Mouse (Mus musculus) mesoderm, embryonic 11.5 days (tissue): ENCODE data around the gene Myl3.

Experiments used
- DNase-seq: peaks from one replicate; pipeline ENCODE4 v3.0.0-alpha.2; 2012; ENCODE audit warnings: low read depth, low spot score

Myl3 gene

DNA sequence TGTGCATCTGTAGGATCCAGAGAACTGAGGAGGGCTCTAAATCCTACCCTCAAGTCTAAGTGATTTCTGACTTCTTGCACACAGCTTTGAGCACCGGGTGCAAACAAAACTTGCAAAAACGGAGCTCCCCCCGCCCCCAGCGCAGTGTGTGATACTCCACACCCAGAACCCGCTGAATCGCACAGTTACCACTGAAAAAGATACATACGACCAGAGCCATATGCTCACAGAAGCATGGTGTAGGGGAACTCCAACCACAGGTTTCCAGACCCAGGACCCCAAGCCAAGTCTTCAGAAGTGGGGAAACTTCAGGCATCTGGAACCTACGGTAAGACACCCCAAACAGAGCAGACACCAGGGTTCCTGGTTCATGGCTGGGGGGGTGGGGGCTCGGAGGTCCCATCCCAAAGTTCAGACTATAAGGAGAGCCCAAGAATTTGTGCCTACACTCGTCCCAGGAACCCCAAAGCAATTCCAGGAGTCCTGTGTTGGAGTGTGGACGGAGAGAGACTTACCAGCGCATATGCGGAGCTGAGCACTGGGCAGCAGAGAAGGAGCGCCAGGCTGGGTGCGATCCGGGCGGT lies at the start of gene Myl3:
TSS of gene Myl3 (plus strand) at position 151 of the 584 bp plus-strand sequence.
- no peak for DNase-seq

DNA sequence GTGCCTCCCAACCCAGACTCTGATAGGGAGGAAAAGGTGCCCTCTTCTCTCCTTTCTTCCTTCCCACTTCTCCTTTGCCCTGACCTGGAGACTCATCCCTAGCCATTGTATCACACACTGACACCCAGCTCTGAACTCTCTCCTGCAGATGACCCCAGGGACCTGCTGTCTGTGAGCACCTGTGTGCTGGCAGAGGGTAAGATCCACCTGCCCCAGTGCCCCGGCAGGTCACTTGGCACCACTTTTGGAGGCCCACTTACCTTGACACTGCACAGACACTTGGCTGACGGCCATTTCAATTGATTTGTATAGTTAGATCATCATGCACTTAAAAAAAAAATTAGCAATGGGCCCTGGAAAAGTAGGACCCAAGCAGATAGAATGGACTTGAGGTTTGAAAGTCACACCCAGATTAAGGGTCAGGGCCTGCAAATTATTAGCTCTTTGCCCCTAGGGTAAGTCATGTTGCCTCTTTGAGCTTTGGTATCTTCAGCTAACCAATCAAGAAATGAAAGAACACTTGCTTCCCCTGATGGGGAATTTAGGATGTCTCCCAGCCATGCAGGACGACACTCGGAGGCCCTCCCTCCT lies 46.4 kb upstream of the Myl3 start:
- no peak for DNase-seq

DNA sequence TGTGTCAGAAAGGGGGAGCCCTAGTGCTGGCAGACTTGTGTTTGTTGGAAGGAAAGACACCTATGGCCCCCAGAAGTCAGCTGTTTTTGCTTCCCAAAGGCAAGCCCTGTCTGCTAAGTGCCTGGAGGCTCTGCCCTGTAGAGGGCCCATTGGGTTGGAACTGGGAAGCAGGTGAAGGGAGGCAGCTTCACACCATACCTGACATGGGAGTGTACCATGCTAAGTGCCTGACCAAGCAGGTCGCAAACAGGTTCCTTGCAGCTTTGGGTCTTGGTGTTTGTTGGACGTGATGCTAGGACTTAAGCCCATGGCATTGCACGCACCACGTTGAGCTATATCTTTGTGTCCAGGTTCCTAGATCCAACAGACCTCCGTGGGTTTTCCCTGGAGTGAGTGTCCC lies 45.2 kb upstream of the Myl3 start:
- DNase-seq, result no peak

DNA sequence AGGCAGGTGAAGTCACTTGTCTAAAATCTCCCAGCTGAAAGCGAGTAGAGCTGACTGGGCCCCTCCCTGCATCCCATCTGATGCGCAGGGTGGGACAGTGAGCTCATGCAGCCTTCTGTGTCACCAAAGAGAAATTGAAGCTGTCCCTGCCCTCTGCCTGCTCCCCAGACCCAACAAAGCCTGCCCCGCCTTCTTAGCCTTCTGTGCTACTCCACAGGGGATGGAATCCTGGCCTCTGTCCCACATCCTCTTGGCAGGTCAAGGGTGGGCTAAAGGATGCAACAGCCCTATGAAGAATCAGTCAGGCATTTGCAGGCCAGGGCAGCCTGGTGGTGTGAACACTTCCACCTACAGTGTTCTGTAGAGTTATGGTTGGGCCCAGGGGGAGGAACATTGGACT lies 44.2 kb upstream of the Myl3 start:
- DNase-seq, result no peak

DNA sequence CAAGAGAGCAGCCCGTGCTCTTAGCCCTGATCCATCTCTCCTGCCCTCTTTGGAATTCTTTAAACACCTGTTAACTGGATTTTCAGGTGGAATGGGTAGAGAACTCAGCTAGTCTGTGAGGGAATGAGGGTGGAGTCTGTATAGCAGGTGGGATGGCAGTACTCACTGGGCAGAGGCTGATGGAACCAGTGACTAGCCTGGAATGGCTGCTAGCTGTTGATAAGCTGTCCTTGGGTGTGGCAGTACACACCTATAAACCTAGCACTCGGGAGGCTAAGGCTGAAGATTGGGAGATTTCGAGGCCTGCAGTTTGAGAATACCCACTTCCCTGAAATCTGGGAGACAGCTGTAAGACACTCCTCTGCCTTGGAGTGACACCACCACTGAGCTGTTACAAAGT lies 42.1 kb upstream of the Myl3 start:
- DNase-seq, result no peak

DNA sequence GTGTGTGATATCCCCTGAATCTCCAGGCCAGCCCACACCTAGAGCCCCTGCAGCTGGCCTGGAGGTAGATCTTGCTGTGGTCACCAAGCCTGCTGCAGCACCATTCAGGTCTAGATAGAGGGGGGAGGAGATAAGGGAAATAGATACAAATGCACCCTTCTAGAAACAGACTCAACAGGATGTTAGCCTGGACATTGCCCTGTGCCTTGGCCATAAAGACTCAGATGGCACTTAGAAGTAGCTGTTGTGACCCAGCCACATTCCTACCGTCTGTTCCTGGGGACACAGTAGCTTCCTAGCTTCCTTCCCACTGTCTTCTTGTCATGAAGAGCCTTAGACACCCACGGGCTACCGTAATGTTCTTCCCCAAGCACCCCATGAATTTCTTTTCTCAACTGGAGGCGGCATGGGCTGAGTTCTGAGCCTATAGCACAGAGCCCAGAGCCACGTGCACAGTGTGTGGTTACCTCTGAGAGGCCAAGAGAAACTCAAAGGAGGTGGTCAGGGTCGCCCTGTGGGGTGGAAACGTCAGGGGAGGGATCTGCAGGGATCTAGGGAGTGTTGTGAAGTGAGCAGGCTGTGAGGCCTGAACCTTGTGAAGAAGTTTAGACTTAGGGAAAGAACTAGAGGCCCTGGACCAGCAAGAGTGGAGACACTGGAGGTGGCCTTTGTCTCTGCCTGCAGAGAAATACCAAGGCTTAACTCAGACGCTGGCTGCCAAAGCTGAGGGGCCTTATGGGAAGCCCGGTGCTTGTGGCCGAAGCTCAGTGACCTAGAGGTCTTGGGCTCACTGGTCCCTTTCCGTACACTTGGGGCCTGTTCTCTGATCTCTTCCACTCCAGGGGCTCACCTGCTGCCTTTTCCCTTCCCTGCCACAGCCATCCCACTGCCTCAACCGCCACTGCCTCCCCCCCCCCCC lies 40.3 kb upstream of the Myl3 start:
- no peak for DNase-seq

DNA sequence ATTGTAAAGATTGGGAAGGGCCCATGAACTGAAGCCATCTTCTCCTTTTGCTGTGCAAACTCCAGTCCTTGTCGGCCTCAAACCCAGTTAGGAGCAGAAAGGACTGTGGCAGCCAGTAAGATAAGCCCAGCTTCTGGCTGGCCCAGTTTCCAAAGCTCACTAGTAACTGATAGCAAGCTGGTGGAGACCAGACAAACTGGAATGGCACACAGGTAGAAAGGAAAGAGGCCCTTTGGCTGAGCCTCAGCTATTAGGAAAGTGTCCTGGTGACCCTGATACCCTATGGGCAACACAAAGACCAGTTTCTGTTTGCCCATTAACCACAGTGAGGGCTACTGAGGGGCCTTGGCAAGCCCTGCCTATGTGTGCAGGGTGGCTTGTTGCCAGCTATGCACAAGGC lies 38.8 kb upstream of the Myl3 start:
- DNase-seq, result no peak

DNA sequence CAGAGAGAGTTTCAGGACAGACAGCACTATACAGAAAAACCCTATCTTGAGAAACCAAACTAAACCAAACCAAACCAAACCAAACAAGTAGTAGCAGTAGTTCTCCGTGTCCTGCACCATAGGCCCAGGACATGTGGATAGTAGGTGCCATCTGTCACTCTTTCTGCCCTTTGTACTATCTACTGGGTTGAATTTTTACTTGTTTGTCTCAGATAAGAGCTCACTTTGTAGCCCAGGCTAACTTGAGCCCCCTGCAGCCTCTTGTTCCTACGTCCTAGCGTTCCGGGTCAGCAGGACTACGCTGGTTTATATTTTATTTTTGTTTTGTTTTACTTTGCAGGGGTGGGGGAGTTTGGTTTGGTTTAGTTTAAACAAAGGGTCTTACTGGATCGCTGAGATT lies 37.7 kb upstream of the Myl3 start:
- DNase-seq, result no peak

DNA sequence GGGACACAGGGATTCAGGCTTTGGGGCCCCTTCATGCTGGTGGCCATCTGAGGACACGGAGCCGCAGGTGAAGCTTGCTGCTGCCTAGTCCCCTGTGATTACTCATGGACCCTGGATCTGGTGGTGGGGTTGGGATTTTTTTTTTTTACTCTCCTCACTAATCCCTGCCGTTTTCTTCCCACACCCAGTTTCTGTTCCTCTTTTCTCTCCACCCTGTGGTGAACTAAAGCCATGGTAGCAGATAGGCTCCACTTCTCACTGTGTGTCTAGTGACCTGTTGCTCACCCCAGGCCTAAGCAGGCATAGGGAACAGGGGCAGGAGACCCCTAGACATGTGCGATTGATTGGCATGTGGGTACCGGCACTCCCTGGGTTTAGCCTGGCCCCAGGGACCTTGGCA lies 34.9 kb upstream of the Myl3 start:
- DNase-seq, result no peak

DNA sequence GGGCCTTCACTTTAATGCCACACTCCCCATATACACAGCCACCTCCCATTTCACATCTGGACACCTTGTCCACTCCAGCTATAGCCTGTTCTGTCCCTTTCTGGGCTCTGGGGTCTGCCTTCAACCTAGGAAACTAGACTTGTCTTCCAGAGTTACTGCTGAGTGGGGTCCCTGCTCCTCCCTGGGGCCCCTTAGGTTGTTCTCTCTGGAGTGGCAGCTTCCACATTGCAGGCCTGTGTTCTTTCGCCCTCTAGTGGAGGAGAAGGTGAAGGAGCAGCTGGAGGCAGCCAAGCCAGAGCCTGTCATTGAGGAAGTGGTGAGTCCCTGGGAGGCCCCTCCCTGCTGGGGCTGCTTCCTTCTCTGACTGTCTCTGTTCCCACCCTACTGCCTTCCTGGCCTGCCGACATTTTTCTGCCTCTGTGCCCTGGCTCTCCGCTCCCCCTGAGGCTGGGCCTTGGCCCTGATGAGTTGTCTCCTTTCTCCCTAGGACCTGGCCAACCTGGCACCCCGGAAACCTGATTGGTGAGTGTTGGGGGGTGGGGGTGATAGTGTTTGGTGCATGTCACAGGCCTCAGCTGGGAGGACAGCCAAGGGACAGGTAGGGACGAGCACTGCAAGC lies 31.9 kb upstream of the Myl3 start:
- peak; percentile 74 for DNase-seq

DNA sequence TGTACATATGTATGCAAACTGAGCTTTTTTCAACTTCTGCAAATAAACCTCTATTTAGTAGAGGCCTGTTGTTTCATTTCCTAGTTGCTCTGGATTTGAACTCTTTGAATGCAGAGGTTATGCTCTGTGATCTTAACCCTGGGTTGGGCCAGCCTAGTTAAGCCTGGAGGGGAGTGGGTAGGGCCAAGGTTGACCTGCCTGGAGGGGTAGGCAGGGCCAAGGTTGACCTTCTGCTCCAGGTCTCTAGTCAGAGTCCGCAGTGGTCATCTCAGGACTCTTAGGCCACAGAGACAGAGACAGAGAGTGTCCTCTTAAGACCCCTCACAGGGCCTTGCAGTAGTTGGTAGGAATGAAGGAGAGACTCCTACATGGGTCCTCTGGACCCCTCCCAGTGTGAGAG lies 30.1 kb upstream of the Myl3 start:
- no peak for DNase-seq

DNA sequence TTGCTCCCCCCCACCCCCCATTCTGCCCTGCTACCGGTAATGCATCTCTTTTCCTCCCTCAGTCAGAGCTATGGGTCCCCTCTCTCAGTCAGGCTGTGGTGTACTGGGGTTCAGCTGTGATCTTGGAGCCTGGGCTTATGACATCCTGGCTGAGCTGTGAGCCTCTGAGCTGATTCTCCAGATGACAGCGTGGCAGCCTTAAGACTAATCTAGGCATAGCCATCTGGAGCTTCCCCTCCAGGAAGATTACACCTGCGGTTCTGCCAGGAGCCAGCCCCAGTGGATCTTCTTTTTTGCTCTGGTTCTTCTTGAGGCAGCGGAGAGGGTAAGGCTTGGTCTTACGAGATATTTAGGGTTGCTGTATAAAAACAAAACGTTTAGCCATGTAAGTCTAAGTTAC lies 29.7 kb upstream of the Myl3 start:
- no peak for DNase-seq

DNA sequence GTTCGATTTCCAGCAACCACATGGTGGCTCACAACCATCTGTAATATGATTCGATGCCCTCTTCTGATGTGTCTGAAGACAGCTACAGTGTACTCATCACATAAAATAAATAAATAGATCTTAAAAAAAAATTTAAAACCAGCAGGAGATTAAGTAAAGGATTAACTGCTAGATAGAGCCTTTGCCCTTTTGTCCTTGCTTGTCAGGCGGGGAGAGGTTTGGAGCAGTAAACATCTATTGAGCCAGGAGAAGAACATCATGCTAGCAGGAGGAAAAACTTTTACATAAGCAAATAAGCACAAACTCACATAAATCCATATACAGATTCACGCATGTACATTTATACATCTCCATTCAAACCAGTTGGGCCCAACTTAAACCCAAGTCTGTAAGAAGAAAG lies 29.1 kb upstream of the Myl3 start:
- DNase-seq, result no peak

DNA sequence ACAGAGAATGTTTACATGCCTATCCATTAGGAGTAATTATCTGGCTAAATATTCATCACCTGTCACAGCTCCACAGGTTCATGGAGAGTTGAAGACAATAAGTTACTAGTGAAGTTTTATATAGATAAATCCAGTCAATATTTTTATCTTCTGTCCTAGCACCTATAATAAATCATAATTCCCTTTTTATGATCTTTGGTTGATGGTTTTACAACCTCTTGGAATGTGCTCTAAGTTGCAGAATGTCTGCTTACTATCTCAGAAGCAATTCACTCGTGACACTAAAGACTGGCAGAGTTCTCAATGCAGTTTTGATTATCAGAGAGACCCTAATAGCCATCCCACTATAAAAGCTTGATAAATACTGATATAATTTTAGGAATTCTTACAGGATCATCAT lies 28.3 kb upstream of the Myl3 start:
- no peak for DNase-seq

DNA sequence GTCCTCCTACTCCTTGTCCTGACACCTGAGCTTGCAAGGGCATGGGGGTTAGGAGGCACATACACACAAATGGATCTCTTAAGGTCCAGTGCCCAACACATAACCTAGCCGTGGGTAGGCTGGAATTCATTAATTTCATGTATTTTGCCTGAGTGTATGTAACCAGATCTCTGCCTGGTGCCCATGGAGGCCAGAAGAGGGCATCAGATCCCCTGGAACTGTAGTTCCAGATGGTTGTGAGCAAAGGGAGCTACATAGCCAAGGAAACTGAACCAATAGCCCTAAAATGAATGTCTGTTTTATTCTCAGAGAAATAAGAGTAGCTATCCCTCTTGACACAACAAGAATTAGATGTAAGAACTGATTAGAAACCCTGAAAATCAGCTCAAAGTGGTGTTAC lies 26.2 kb upstream of the Myl3 start:
- DNase-seq, result no peak

DNA sequence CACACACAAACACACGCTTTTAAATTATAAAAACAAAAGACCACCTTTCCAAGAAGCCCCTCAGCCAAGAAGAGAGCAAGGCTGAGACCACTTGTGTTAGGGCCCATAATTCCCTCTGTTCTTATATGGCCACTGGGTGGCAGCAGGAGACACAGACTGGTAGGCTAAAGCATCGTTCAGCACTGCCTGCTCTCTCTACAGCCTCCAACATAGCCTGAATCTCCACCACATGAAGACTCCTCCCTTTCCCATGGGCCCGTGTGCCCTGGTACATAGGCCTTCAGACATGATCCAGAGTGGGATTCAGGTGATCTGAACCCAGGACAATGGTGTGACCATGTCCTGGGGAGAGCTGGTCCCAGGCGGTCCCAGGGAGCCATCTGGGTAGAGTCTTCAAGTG lies 24.9 kb upstream of the Myl3 start:
- peak; percentile 77 for DNase-seq

DNA sequence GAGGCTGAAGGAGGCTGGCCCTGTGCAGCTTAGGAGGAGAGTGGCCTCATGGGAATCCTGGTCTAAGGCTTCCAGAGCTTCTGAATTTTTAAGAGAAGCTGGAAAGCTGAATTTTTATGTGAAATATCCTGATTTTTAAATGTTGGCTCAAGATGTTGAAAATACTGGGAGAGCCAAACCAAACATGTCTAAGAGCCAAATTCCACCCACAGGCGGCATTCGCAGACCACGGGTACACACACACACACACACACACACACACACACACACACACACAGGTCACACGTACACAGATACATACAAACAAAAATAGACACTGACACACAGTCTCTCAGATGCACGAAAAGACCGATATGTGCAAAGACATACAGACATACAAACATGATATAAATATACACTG lies 23.6 kb upstream of the Myl3 start:
- no peak for DNase-seq

DNA sequence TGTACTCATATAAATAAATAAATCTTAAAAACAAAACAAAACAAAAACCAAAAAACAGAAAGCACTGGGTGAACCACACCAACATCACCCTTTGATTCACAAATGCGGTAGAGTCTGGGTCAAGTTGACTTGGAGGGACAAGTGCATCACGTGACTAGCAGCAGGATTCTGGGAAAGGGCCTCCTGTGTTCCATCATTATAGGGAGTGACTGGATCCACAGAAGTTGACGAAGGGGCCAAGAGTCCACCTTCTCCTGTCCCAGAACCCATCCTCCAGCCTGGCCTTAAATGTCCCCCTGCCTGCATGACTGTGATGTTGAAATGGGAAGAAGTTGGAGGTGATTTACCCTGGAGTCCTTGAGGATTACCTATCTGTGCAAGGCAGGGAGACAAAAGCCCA lies 22.9 kb upstream of the Myl3 start:
- no peak for DNase-seq

DNA sequence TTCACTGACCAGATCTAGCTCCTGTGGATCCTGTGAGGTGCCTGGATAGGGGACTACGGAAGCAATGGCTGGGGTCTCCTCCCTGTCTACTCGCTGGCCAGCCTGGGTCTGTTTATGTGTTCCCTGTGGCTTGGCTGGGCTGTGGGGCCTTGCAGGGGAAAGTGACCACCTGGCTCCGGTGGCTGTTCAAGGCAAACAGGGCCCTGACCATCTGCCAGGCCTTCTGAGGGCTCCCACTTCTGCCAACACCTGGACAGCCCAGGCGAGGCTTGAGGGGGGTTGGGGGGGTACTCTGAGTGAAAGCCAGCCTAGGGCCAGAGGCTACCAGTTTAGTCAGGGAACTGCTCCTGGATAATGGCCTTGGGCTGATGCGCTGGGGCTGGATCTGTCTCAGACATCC lies 21.7 kb upstream of the Myl3 start:
- no peak for DNase-seq

DNA sequence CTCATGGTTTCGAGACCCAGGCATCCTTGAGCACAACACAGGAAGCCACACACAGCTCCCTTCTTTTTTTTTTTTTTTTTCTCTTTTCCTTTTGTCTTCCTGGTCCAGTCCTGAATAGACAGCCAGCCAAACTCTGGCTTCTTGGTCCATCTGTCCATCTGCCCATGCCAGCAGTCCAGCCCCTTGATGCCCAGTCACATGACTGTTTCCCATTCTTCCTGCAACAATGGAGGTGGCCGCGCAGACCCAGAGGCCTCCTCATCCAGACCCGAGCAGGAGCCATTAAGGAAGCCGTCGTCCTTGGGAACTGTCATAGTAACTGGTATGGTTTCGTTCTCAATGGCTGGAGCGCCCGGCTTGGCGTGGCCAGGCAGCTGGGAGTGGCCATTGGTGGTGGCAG lies 19.6 kb upstream of the Myl3 start:
- DNase-seq, result no peak

DNA sequence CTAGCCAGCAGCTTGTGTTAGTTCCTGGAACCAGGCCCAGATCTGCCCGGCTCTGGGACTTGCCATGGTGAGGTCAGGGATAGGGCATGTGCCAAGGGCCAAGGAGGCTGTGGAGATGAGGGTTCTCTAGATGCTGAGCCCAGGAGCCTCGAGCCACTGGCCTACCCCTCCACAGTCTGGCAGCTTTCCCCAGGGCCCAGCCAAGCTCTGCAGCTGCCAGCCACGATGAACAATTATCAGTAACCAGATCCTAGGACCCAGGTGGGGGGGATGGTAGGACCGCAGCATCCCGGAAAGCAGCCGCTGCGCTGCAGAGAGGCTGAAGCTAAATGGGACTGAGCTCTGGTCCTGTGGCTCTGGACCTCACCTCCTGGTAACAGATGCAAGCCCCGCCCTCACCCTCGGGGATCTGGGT lies 15.9 kb upstream of the Myl3 start:
- peak; percentile 55 for DNase-seq

DNA sequence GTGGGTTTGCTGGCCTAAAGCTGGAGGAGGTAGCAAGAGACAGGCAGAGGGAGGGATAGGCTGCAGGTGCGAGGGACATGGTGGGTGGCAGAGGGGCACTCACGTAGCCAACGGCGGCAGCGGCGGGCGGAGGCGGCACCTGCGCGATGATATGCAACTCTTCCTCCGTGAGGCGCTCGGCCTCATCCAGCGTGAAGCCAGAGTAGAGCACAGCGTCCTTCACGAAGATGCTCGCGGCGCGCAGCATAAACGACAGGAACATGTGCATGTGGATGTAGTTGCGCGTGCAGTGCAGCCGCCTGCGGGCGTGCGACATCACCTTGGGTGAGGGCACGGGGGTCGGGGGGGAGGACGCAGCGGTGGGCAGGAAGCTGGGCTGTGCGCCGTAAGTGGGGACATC lies 14.8 kb upstream of the Myl3 start:
- no peak for DNase-seq

DNA sequence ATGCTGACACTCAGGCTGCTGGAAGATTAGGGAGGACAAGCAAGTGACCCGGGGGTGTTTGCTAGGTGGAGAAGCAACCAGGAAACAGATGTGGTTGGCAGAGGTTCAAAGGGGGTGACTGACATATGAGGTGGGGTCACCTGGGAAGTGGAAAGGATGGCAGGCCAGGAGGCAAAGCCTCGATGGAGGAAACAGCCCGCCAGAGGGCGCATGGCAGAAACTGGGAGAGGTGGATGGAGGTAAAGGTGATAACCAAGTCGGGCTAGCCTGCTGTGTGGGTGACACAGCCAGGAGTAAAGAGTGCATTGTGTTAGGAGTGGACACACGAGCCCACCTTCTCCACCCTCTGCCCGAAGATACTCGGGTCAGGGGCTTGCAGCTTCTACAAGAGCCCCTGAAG lies 11.8 kb upstream of the Myl3 start:
- no peak for DNase-seq
